Mouse (Mus musculus): ENCODE results near the gene Sh3pxd2a. TPM values are rescaled to one million over a fixed set of nuclear protein-coding genes. Genes with fewer than 3 reads are reported as not detected.
A peak's percentile ranks its signal among the peaks of the same experiment; 100 is the strongest.
"Not testable (repeated sequence)": the region's sequence is repeated elsewhere in the genome, so short reads cannot be mapped to it uniquely, and the experiment has no call there.

Gene Sh3pxd2a
- polyA plus RNA-seq, 1 experiment from 2014 or later, result 5.0 TPM

GRCm38 (mm10) chr19:47394781-47395180 lies 69.4 kb downstream of the Sh3pxd2a start:
- not testable (repeated sequence) for H3K9me3 ChIP-seq (ENCODE audit: low read length); H3K36me3 ChIP-seq (ENCODE audit: insufficient read depth, low read length); H3K4me2 ChIP-seq (replicated peaks; ENCODE audit: low read depth, low read length); H3K4me3 ChIP-seq (ENCODE audit: low read length); H3K27me3 ChIP-seq (ENCODE audit: insufficient read depth, low read length); H3K9ac ChIP-seq (replicated peaks; ENCODE audit: low read length); H3K27ac ChIP-seq (ENCODE audit: low read length); ATAC-seq (ENCODE audit: low FRiP score, low TSS enrichment)
- H3K4me1 ChIP-seq (ENCODE audit: insufficient read depth, low read length), result 0 out of 2 replicates have a peak, but pooled peaks cover 15% of the 10 kb centered on the region
- 93% methylated on average over 1 of the region's 1 CpGs for WGBS

GRCm38 (mm10) chr19:47390878-47391277 lies 73.3 kb downstream of the Sh3pxd2a start:
- Histone ChIP-seq H3K9me3 (ENCODE audit: low read length) (no peaks in the 10 kb centered on the region), H3K4me3 (ENCODE audit: low read length) (no peak overlapping the region), H3K36me3 (ENCODE audit: insufficient read depth, low read length) (no peaks in the 10 kb centered on the region), H3K27ac (ENCODE audit: low read length) (no peak overlapping the region), H3K4me1 (ENCODE audit: insufficient read depth, low read length) (peaks cover 28% of the 10 kb centered on the region), H3K27me3 (ENCODE audit: insufficient read depth, low read length) (no peaks in the 10 kb centered on the region), H3K9ac (replicated peaks; ENCODE audit: low read length) (no peak overlapping the region), H3K4me2 (replicated peaks; ENCODE audit: low read depth, low read length) (no peak overlapping the region)
- ATAC-seq (ENCODE audit: low FRiP score, low TSS enrichment), result no peak
- 62% methylated on average over 13 of the region's 13 CpGs for WGBS

GRCm38 (mm10) chr19:47387887-47388286 lies 76.3 kb downstream of the Sh3pxd2a start:
- ATAC-seq (ENCODE audit: low FRiP score, low TSS enrichment), result peak; percentile 91
- H3K27ac ChIP-seq (ENCODE audit: low read length), result peak overlapping the region; percentile 90
- 11% methylated on average over 3 of the region's 3 CpGs for WGBS

GRCm38 (mm10) chr19:47387395-47387794 lies 76.8 kb downstream of the Sh3pxd2a start:
- peak; percentile 70 for ATAC-seq (ENCODE audit: low FRiP score, low TSS enrichment)
- Histone ChIP-seq H3K27ac (ENCODE audit: low read length) (peak overlapping the region; percentile 90), H3K27me3 (ENCODE audit: insufficient read depth, low read length) (no peaks in the 10 kb centered on the region), H3K36me3 (ENCODE audit: insufficient read depth, low read length) (no peaks in the 10 kb centered on the region), H3K9me3 (ENCODE audit: low read length) (no peaks in the 10 kb centered on the region), H3K4me1 (ENCODE audit: insufficient read depth, low read length) (peaks cover 31% of the 10 kb centered on the region), H3K4me2 (replicated peaks; ENCODE audit: low read depth, low read length) (no peak overlapping the region; the same call in 1 of the 2 replicates), H3K4me3 (ENCODE audit: low read length) (no peak overlapping the region), H3K9ac (replicated peaks; ENCODE audit: low read length) (peak overlapping the region; percentile 5; the same call in 1 of the 2 replicates)
- WGBS, result 12% methylated on average over 6 of the region's 6 CpGs

More at GRCm38 (mm10) chr19:47387887-47388286, 76.3 kb downstream of the Sh3pxd2a start:
- Histone ChIP-seq H3K4me2 (replicated peaks; ENCODE audit: low read depth, low read length) (peak overlapping the region; percentile 2; the same call in 1 of the 2 replicates), H3K4me3 (ENCODE audit: low read length) (no peak overlapping the region), H3K4me1 (ENCODE audit: insufficient read depth, low read length) (peaks cover 31% of the 10 kb centered on the region), H3K36me3 (ENCODE audit: insufficient read depth, low read length) (no peaks in the 10 kb centered on the region), H3K9ac (replicated peaks; ENCODE audit: low read length) (peak overlapping the region; percentile 5; the same call in 1 of the 2 replicates), H3K9me3 (ENCODE audit: low read length) (no peaks in the 10 kb centered on the region), H3K27me3 (ENCODE audit: insufficient read depth, low read length) (no peaks in the 10 kb centered on the region)

GRCm38 (mm10) chr19:47385971-47386370 lies 78.2 kb downstream of the Sh3pxd2a start:
- WGBS, result 74% methylated on average over 10 of the region's 10 CpGs
- Histone ChIP-seq H3K4me2 (replicated peaks; ENCODE audit: low read depth, low read length) (no peak overlapping the region), H3K4me1 (ENCODE audit: insufficient read depth, low read length) (peaks cover 31% of the 10 kb centered on the region), H3K4me3 (ENCODE audit: low read length) (no peak overlapping the region), H3K27ac (ENCODE audit: low read length) (peak overlapping the region; percentile 32; the same call in 1 of the 2 replicates), H3K36me3 (ENCODE audit: insufficient read depth, low read length) (no peaks in the 10 kb centered on the region), H3K27me3 (ENCODE audit: insufficient read depth, low read length) (no peaks in the 10 kb centered on the region), H3K9me3 (ENCODE audit: low read length) (no peaks in the 10 kb centered on the region), H3K9ac (replicated peaks; ENCODE audit: low read length) (0 out of 2 replicates have a peak overlapping the region, but pooled peaks have one; percentile 14)
- no peak for ATAC-seq (ENCODE audit: low FRiP score, low TSS enrichment)

GRCm38 (mm10) chr19:47384639-47385038 lies 79.6 kb downstream of the Sh3pxd2a start:
- peaks cover 31% of the 10 kb centered on the region for H3K4me1 ChIP-seq (ENCODE audit: insufficient read depth, low read length)
- no peak for ATAC-seq (ENCODE audit: low FRiP score, low TSS enrichment)
- H3K9ac ChIP-seq (replicated peaks; ENCODE audit: low read length), result no peak overlapping the region
- no peak overlapping the region for H3K4me2 ChIP-seq (replicated peaks; ENCODE audit: low read depth, low read length)
- no peaks in the 10 kb centered on the region for H3K9me3 ChIP-seq (ENCODE audit: low read length)
- no peaks in the 10 kb centered on the region for H3K27me3 ChIP-seq (ENCODE audit: insufficient read depth, low read length)
- H3K36me3 ChIP-seq (ENCODE audit: insufficient read depth, low read length), result no peaks in the 10 kb centered on the region
- H3K27ac ChIP-seq (ENCODE audit: low read length), result no peak overlapping the region
- H3K4me3 ChIP-seq (ENCODE audit: low read length), result no peak overlapping the region
- WGBS, result 75% methylated on average over 3 of the region's 3 CpGs

GRCm38 (mm10) chr19:47384036-47384435 lies 80.2 kb downstream of the Sh3pxd2a start:
- Histone ChIP-seq H3K4me1 (ENCODE audit: insufficient read depth, low read length) (peaks cover 31% of the 10 kb centered on the region), H3K27me3 (ENCODE audit: insufficient read depth, low read length) (no peaks in the 10 kb centered on the region), H3K36me3 (ENCODE audit: insufficient read depth, low read length) (no peaks in the 10 kb centered on the region), H3K27ac (ENCODE audit: low read length) (no peak overlapping the region), H3K4me2 (replicated peaks; ENCODE audit: low read depth, low read length) (no peak overlapping the region), H3K9ac (replicated peaks; ENCODE audit: low read length) (no peak overlapping the region), H3K9me3 (ENCODE audit: low read length) (no peaks in the 10 kb centered on the region), H3K4me3 (ENCODE audit: low read length) (no peak overlapping the region)
- 86% methylated on average over 12 of the region's 12 CpGs for WGBS
- no peak for ATAC-seq (ENCODE audit: low FRiP score, low TSS enrichment)

- no peak overlapping the region for H3K27ac ChIP-seq (ENCODE audit: low read length)
- no peak overlapping the region for H3K9ac ChIP-seq (replicated peaks; ENCODE audit: low read length)
- no peaks in the 10 kb centered on the region for H3K36me3 ChIP-seq (ENCODE audit: insufficient read depth, low read length)
- no peaks in the 10 kb centered on the region for H3K9me3 ChIP-seq (ENCODE audit: low read length)
- no peak overlapping the region for H3K4me2 ChIP-seq (replicated peaks; ENCODE audit: low read depth, low read length)
- H3K4me3 ChIP-seq (ENCODE audit: low read length), result no peak overlapping the region
- peaks cover 16% of the 10 kb centered on the region for H3K4me1 ChIP-seq (ENCODE audit: insufficient read depth, low read length)
- H3K27me3 ChIP-seq (ENCODE audit: insufficient read depth, low read length), result no peaks in the 10 kb centered on the region
- 78% methylated on average over 5 of the region's 5 CpGs for WGBS
- no peak for ATAC-seq (ENCODE audit: low FRiP score, low TSS enrichment)
Measured at GRCm38 (mm10) chr19:47382268-47382667, 81.9 kb downstream of the Sh3pxd2a start.

GRCm38 (mm10) chr19:47381011-47381410 lies 83.2 kb downstream of the Sh3pxd2a start:
- no peaks in the 10 kb centered on the region for H3K36me3 ChIP-seq (ENCODE audit: insufficient read depth, low read length)
- peaks cover 4% of the 10 kb centered on the region; the same call in 1 of the 2 replicates for H3K4me1 ChIP-seq (ENCODE audit: insufficient read depth, low read length)
- no peak overlapping the region for H3K4me2 ChIP-seq (replicated peaks; ENCODE audit: low read depth, low read length)
- no peak for ATAC-seq (ENCODE audit: low FRiP score, low TSS enrichment)
- H3K9ac ChIP-seq (replicated peaks; ENCODE audit: low read length), result no peak overlapping the region
- no peaks in the 10 kb centered on the region for H3K27me3 ChIP-seq (ENCODE audit: insufficient read depth, low read length)
- no peak overlapping the region for H3K4me3 ChIP-seq (ENCODE audit: low read length)
- no peak overlapping the region for H3K27ac ChIP-seq (ENCODE audit: low read length)
- H3K9me3 ChIP-seq (ENCODE audit: low read length), result no peaks in the 10 kb centered on the region
- 90% methylated on average over 15 of the region's 15 CpGs for WGBS

- no peak overlapping the region for H3K4me2 ChIP-seq (replicated peaks; ENCODE audit: low read depth, low read length)
- no peak overlapping the region for H3K9ac ChIP-seq (replicated peaks; ENCODE audit: low read length)
- no peak overlapping the region for H3K4me3 ChIP-seq (ENCODE audit: low read length)
- H3K4me1 ChIP-seq (ENCODE audit: insufficient read depth, low read length), result no peaks in the 10 kb centered on the region
- no peaks in the 10 kb centered on the region for H3K9me3 ChIP-seq (ENCODE audit: low read length)
- no peak overlapping the region for H3K27ac ChIP-seq (ENCODE audit: low read length)
- no peak for ATAC-seq (ENCODE audit: low FRiP score, low TSS enrichment)
- H3K27me3 ChIP-seq (ENCODE audit: insufficient read depth, low read length), result no peaks in the 10 kb centered on the region
- WGBS, result 81% methylated on average over 5 of the region's 5 CpGs
- H3K36me3 ChIP-seq (ENCODE audit: insufficient read depth, low read length), result no peaks in the 10 kb centered on the region
Measured at GRCm38 (mm10) chr19:47379141-47379540, 85.1 kb downstream of the Sh3pxd2a start.

Data from kidney, embryonic 16.5 days (tissue).